Mouse (Mus musculus): ENCODE data around the gene Cux1.

DNA sequence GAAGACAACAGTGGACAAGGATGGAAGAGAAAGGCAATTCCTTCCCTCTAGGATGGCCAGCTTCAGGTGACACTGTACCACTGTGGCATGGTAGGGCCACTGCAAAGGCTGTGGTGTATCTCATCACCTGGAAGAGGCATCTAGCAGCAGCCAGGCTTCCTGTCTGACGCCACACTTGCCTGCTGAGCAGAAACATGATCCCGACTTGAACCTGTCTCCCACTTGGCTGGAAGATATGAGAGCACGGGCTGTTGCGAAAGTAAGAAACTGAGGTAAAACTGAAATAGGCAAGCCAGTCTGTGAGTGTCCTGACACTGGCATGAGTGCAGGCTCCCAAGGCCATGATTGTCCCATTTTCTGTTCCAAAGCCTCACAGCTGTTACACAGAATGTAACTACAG lies 9.8 kb downstream of the Cux1 start:
- TF ChIP-seq CTCF (IDR thresholded peaks at IDR 0.05) (no peak), POLR2A (IDR thresholded peaks at IDR 0.05; ENCODE audit: insufficient read depth, low read depth, low read length) (no peak)
